Mouse (Mus musculus): ENCODE data around the gene Ptbp3. TPM values are rescaled to one million over a fixed set of nuclear protein-coding genes. Genes with fewer than 3 reads are reported as not detected.
"Not testable (repeated sequence)": the region's sequence is repeated elsewhere in the genome, so short reads cannot be mapped to it uniquely, and the experiment has no call there.

The Ptbp3 gene
- total RNA-seq, 2 experiments from 2014 or later = 104 to 123 TPM

DNA sequence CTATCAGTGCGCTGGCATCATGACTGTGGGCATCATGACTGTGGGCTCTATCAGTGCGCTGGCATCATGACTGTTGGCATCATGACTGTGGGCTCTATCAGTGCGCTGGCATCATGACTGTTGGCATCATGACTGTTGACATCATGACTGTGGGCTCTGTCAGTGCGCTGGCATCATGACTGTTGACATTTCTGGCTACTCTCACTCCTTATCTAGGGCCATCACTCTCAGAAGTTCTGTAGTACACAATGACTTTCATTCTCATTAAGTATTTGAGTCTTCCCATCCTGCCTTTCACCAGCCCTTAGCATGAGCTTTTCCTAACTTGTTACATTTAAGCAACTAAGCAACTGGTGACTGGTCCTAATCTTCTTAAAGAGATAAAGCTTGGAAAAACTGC lies 8.2 kb upstream of the Ptbp3 start:
- DNase-seq = not testable (repeated sequence)

DNA sequence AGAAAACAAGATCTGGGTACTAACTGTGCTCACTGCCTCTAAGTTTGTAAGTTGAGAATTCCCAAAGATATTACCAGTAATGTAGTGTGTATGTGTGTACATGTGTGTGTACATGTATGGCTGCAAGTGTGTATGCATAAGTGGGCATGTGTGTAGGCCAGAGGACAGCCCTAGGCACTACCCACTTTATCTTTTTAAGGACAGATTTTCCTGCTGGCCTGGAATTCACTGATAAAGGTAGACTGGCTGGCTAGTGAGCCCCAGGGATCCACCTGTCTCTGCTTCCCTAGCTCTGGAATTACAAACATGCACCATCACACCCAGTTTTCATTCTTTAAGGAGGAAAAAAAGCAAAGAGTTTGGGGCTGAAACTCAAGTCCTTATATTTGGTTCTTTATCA lies 6.0 kb upstream of the Ptbp3 start:
- DNase-seq = no peak

DNA sequence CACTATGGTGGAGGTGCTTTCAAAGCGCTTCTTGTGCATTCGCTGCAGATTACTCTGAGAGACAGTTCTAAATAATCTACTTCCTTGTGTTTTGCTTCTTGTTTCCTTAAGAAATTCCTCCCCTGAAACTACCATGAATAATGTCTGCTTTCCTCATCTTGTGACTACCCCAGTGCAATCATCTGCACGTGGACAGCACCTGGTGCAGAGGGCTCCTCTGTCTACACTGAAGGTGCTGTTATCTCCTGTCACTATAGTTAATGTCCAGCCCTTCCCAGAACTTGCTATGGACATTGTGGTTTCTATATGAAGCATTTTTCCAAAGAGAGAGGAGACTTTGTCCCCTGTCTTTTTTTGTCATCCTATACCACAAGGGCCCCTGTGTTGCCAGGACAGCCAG lies 4.4 kb upstream of the Ptbp3 start:
- DNase-seq = no peak

DNA sequence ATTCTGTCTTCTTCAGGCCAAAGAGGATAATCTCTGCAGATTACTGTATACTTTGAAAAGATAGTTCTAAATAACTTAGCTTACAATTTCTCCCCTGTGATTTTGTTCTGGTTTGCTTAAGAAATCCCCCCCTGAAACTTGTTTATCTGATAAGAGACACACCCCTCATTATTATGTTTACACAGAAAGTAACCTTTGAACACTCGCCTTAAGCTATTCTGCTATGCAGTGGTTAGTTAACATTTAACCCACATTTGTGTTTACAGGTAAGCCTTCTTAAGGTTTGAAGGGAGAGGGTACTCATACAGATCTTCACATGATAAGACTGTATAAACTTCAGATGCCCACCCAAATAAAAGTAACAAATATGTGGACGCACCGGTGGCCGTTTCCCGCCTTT lies 3.7 kb upstream of the Ptbp3 start:
- no peak for DNase-seq

DNA sequence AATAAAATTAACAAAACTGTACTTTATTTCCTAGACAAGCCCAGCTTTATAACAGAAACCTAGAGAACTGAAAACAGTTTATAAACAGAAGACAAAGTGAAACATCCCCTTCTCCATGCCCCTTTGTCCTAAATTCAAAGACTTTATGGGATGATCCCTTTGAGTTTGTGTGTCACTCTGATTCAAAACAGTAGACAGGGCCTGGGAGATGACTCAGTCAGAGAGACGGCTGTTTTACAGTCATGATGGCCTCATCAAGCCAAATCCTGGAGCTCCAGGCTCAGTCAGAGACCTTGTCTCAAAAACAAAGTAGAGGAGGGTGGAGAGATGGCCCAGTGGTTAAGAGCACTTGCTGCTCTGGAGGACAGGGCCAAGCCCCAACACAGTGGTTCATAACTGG lies 2.7 kb upstream of the Ptbp3 start:
- DNase-seq = peak; percentile 34 to 36

DNA sequence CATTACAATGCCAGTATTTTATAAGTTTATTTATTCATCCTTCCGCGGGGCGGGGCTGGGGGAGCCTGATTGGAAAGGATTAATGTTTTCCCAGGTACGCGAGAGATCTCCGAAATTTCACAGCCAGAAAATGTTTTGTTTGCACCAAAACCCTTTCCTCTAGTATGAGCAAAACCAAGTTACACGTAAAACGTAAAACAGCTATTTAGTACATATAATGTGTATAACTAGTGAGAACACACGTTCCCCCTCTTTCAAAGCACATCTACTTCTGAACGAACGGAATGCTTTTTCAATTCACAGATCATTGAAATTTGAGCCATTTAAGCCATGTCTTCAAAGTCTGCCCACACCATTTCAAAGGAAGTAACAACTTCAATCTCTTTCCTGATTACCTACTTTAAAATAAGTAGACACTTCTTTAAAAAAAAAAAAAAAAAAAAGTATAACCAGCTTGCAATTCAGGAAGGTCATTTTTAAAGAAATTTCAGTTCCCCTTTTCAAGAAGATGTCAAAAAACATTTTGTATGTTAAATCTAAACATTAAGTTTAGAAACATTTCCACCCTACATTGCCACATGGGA lies 905 bp upstream of the Ptbp3 start:
- DNase-seq = no peak

DNA sequence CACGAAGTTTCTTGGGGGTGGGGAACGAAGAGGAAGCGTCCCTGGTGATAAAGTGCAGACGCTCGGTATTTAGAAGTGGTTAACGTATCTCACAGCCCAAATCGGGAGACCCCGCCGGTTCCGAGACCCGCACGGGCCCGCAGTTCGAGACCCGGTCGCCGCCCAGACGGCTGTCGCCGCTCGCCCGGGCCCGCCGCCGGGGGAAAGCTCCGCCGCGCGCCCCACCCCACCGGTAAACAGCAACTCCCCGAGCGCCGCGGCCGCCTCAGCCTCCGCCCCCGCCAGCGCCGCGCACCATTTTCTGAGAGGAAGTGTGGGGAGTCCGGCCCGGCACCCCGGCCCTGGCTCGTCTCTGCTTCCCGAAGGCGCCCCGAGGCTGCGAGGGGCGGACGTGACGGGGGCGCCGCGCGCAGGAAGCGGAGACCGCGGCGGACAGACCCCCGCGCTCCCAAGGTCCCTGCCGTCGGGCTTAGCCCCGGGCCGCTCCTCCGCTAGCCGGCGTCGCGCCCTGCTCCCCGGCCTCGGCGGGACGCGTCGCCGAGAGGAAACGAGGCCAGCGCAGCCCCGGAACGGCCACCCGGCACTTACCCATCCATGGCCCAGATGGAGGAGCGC lies 497 bp downstream of the Ptbp3 start:
- peak; percentile 84 to 90 for DNase-seq

DNA sequence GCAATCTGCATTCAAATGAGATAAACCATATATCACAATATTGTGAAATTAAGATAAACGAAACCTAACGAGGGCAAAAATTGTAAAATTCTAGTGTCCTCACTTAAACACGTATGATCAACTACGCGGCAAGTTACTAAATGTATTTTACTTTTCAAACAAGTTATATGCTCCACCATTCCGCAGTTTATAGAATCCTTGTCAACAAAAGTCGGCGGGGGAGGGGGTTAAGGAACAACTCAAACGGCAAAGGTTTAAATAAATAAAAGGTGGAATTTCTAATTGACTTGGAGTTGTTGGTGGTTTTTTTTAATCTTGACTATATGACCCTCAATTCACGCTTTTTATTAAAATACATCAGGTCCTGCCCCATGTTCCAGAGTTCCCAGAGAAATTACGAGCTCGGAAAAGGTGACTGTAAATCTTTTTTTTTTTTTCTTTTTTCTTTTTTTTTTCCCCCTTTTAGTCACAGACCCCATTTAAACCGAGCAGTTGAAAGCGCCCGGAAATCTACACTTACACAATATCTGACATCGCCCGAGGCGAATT lies 1.1 kb downstream of the Ptbp3 start:
- no peak for DNase-seq

DNA sequence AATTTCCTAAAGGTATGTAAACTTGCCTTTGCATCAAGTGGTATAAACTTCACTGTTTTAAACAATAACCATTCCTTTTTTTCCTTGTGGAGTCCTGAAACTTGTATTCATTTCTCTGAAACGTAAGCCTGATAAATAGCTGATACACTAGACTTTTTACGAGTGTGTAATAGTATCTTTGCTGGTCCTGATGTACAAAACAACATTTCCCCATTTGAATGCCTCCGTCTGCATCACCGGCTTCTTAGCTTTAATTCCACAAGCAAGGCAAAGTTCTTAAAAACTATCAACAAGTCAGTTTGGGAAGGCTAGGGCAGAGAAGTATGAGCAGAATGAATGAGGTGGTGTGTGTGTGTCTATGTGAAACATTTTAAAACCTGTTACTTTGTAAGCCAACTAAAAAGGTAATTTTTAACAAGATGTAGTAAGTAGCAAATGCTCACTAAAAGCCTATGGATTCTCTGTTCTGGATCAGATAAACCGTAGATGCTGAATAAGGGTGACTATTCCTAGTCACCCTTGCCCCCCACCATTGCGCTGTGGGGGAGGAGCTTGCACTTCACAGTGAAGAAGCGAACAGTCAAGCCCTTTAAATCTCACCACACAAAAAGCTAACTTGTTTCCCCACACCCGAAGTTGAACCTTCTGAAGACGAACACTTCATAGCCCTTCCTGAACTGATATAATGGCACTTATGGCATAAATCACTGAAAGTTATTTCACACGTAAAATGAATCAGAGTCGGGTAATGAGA lies 1.9 kb downstream of the Ptbp3 start:
- DNase-seq = peak; percentile 46 to 59

DNA sequence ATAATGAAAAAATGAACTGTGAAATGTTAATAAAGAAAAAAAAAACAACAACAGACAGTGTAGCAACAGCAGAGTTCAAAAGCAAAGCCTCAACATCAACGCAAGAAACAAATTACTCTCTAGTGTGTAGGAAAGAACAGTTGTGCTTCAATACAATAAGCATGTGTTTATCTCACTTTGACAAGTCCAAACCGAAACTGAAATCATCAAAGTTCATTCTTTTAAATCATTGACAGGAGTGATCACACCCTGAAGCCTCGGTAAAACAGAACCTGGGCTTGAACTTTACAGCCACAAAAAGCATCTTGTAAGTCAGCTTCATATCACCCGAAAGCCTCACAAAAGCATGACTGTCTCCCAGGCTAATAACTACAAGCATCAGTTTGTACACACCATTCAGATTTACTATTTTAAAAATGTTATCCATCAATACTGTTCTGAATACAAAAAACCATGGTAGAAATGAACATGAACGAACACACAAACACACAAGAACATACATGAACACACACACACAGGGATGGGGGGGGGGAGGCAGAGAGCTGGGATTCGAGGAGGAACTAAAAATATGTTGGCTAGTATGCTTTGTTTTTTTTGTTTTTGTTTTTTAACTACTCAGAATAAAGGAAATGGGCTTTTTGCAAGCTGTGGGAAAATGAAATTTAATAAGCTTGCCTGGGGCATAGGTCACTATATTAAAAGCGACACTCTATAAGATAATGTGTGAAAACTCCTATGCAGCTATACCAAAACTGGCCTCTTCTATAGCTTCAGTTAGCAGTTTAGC lies 2.7 kb downstream of the Ptbp3 start:
- DNase-seq = no peak

DNA sequence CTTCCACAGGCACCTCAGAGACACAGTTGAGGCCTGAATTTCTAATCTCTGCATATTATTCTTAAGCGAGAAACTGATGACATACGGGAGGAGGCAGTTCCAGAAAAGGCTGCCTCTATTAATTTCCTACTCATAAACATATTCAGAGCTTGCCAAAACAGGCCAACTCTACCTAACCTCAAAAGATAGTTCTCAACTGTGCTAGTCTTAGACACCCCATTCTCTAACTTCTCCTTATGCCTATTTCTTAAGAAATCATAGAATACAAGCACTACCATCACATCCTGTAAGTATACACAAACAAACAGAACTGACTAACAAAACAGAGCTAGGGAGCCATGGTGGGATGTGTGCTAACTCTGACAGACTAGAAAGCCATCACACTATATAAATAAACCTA lies 4.5 kb downstream of the Ptbp3 start:
- DNase-seq = no peak

DNA sequence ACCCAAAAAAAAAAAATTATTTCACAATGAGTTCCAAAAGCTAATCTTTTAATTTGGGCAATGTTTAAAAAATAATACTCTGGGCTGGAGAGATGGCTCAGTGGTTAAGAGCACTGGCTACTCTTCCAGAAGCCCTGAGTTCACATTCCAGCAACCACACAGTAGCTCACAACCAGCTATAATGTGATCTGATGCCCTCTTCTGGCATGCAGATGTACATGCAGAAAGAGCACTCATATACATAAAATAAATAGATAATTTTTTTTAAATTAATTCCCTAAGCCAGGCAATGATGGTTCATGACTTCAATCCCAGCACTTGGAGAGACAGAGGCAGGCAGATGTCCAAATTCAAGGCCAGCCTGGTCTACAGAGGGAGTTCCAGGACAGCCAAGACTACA lies 6.2 kb downstream of the Ptbp3 start:
- no peak for DNase-seq

DNA sequence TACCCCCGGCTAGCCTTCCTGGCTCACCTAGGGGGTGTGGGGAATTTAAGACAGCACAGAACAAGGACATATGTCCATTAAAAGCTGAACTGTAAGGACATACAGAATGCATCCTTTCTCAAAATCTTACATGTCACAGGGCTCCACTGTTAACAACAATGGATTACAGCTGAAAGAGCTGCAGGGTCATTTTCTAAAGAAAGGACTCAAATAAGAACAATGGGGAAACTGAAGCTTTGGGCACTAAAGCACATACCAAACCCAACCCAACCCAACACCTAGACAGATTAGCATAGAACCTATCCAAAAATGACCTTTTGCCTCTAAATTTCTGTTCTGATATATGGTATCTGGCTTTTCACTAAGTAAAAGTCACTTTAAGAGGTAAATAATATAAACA lies 12.9 kb downstream of the Ptbp3 start:
- no peak for DNase-seq

DNA sequence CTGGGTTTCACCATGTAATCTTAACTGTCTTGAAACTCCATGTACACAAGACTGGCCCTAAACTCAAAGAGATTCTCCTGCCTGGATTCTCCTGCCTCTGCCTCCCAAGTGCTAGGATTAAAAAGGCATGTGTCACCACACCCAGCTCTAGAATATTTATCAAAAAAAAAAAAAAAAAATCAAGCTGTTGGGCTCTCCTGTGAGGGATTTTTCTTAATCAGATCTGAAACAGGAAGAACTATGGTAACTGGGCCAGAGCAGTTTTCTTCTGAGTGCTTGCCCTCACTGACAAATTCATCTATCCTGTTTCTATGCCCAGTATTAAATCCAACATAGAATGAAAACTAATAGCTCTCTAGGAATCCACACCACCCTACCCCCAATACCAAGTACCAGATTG lies 13.5 kb downstream of the Ptbp3 start:
- no peak for DNase-seq

DNA sequence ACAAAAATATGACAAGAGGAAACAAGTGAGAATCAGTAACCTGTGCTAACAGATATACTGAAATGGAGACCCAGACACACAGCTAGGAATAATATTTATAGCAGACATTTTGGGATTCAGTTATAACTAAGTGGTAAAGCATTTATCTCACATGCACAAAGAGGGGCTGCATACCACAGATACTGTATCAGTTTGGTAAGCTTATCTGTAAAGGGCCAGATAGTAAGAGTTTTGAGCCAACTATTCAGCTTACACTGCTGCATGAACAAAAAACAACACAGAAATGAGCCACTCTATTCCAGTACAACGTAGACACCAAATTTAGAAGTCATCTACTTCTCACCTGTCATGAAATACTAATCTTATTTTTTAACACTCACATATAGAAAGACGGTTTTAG lies 15.9 kb downstream of the Ptbp3 start:
- DNase-seq = no peak

DNA sequence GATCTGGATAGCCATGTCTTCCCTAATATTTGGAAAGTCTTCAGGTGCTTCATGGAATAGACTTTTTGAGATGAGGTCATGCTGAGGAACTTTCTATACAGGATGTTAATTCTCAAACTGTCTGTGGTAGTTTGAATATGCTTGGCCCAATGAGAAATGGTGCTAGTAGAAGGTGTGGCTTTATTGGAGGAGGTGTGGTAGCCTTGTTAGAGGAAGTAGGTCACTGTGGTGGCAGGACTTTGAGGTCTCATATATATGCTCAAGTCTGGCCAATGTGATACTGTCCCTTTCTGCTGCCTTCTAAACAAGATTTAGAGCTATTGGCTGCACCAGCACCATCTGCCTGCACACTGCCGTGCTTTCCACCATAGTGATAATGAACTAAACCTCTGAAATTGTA lies 18.0 kb downstream of the Ptbp3 start:
- DNase-seq = no peak

DNA sequence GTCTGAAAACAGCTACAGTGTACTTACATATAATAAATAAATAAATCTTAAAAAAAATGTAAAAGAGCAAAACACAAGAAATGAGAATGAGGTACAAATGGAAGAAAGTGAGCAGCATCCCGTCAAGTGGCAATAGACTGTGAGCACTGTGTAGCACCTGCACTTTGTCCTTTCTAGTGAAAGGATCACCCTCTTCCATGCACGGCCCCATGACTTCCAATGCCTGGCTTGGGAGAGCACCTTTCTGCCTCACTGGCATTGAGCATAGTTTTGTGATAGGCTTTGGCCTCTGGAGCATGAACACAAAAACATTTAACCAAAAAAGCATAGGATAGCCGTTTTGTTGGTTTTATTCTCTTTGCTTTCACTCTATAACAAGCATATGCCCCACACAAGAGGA lies 21.7 kb downstream of the Ptbp3 start:
- no peak for DNase-seq

DNA sequence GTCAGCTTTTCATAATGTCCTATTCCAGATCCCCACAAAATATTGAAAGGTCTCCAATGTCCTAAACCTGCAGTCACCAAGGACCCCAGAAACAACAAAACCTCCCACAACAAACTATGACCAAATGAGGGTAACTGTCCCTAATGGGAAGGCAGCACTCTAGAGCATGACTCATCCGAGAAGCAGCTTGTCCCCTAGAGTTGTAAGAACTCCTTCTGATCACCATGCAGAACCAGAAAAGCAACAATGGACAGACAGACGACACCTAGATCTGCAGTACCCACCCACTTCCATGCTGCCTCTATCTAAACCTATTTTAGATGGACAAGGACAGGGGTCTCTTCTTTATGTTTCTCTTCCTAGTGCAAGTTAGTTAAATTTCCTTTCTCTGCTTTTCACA lies 22.4 kb downstream of the Ptbp3 start:
- no peak for DNase-seq

DNA sequence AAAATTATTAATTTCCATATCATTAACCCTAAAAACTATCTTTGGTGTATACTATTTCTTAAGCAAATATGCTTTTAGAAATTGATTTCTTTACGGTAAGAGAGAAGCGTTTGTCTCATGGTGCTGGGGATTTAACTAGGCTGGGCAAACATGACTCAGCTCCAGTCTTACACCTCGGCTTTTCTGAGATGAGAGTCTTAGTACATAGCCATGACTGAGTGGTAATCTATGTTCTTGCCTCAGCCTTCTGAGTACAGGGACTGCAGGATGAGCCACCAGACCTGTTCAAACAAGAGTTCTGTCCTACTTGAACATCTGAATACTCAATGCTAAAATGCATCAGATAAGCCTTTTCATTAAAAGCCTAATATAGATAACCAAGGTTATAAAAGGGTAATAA lies 24.3 kb downstream of the Ptbp3 start:
- DNase-seq = no peak

DNA sequence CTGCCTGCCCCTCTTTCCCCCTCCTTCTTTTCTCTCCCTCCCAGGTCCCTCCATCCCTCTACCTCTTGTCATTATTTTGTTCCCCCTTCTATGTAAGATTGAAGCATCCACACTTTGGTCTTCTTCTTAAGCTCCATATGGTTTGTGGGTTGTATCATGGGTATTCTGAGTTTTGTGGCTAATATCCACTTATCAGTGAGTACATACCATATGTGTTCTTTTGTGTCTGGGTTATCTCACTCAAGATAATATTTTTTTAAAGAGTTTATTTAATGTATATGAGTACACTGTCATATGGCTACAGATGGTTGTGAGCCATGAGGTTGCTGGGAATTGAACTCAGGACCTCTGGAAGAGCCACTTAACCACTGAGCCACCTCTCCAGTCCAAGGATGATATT lies 38.8 kb downstream of the Ptbp3 start:
- DNase-seq = no peak

DNA sequence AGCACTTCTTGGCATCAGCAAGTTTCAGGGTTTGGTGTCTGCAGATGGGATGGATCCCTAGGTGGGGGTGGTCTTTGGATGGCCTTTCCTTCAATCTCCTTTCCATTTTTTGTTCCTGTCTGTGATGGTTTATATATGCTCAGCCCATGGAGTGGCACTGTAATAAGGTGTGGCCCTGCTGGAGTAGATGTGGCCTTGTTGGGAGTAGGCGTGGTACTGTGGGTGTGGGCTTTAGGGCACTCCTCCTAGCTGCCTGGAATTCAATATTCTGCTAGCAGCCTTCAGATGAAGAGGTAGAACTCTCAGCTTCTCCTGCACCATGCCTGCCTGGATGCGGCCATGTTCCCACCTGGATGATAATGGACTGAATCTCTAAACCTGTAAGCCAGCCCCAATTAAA lies 39.6 kb downstream of the Ptbp3 start:
- DNase-seq = no peak

DNA sequence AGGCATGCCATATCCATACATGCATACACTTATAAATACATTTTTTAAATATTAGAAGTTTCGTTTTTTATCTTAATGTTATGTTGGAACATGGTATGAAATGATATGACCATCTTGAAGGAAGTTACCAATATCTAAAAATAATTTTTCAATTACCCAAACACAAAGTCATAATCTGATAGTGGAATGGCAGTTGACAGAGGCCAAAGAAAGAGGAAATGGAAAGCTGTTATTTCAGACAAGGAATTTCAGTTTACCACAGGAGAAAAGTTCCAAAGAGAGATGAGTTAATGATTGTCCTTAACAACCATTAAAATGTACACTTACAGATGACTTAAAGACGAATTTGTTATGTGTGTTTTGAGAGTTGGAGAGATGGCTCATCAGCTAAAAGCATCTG lies 41.4 kb downstream of the Ptbp3 start:
- DNase-seq = no peak

DNA sequence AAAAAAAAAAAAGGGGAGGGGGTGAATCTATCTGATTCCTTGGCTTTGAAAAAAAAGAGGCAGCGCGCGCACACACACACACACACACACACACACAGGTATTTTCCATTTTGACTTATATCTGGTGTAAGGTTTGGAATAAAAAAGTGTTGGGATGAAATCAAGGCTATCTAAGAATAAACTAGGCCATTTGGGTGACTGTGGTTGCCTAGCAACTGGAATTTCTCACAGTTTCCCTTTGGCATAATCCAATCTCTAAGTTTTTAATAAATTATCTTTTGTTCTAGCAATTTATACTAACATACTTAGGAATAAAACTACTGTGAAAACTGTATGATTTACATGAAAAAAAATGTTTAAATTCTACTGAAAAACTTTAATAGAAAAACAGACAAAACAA lies 42.5 kb downstream of the Ptbp3 start:
- peak; percentile 9 to 23 for DNase-seq

Data from adrenal gland, postnatal 36 days (tissue).